8 mouse cellular contexts compared by ENCODE assay signal in genomic region chr8:105900941-105901616, GRCm38 (mm10). TPM values are rescaled to one million over a fixed set of nuclear protein-coding genes. Genes with fewer than 3 reads are reported as not detected.
DNase-seq lines count a peak whose midpoint lies in the region; ATAC-seq lines count a peak whose summit lies in the region.

No protein-coding gene starts in this region.

- peak overlapping the region; percentile 85 for H3K4me3 ChIP-seq in lung, embryonic 16.5 days (ENCODE audit: low read length)
- peak overlapping the region; percentile 88 for H3K4me3 ChIP-seq in brown adipose tissue, adult 24 weeks (ENCODE audit: insufficient read depth, low read depth, low read length)
- peak overlapping the region; percentile 97 for H3K4me3 ChIP-seq in hindbrain, embryonic 12.5 days
- H3K4me3 ChIP-seq in midbrain, embryonic 11.5 days (ENCODE audit: low read depth, low read length) = peak overlapping the region; percentile 90

- intact Hi-C loops in left cerebral cortex, postnatal 25 days (cut with DNase I) = loop anchor here (1.0 kb wide), 1 partner anchor 110 kb away; the partner anchor contains the start of gene Ddx28

- WGBS in lung, embryonic 16.5 days = 28% methylated on average over 16 of the region's 16 CpGs
- WGBS in hindbrain, embryonic 12.5 days = 43% methylated on average over 16 of the region's 16 CpGs
- 42% methylated on average over 16 of the region's 16 CpGs for WGBS in midbrain, embryonic 11.5 days

- no peaks in the 10 kb centered on the region for H3K9me3 ChIP-seq in lung, embryonic 16.5 days (ENCODE audit: control insufficient read depth, low read length)
- no peaks in the 10 kb centered on the region for H3K9me3 ChIP-seq in hindbrain, embryonic 12.5 days (replicated peaks)
- H3K9me3 ChIP-seq in midbrain, embryonic 11.5 days (ENCODE audit: control insufficient read depth, low read length) = no peaks in the 10 kb centered on the region

- H3K9ac ChIP-seq in lung, embryonic 16.5 days (ENCODE audit: low read length) = peak overlapping the region; percentile 97
- peak overlapping the region; percentile 99 for H3K9ac ChIP-seq in hindbrain, embryonic 12.5 days
- H3K9ac ChIP-seq in midbrain, embryonic 11.5 days (ENCODE audit: low read length) = peak overlapping the region; percentile 96

- ATAC-seq in lung, embryonic 16.5 days (ENCODE audit: low read depth) = no peak
- ATAC-seq in hindbrain, embryonic 12.5 days (ENCODE audit: low FRiP score) = no peak; the same call in 1 of the 2 replicates
- ATAC-seq in midbrain, embryonic 11.5 days (ENCODE audit: low FRiP score) = no peak

- H3K4me1 ChIP-seq in lung, embryonic 16.5 days (replicated peaks; ENCODE audit: control insufficient read depth, insufficient read depth, low read length) = peaks cover 7% of the 10 kb centered on the region
- H3K4me1 ChIP-seq in brown adipose tissue, adult 24 weeks (ENCODE audit: control insufficient read depth, insufficient read depth, insufficient read length, low read length) = 0 out of 2 replicates have a peak, but pooled peaks cover 2% of the 10 kb centered on the region
- H3K4me1 ChIP-seq in hindbrain, embryonic 12.5 days = peaks cover 7% of the 10 kb centered on the region
- peaks cover 6% of the 10 kb centered on the region for H3K4me1 ChIP-seq in midbrain, embryonic 11.5 days (ENCODE audit: control insufficient read depth, insufficient read depth, low read length)

- peak overlapping the region; percentile 85 for H3K27ac ChIP-seq in lung, embryonic 16.5 days (ENCODE audit: low read length)
- peak overlapping the region; percentile 78 for H3K27ac ChIP-seq in brown adipose tissue, adult 24 weeks (replicated peaks; ENCODE audit: low read depth, low read length)
- peak overlapping the region; percentile 89 for H3K27ac ChIP-seq in hindbrain, embryonic 12.5 days
- peak overlapping the region; percentile 76; the same call in 1 of the 2 replicates for H3K27ac ChIP-seq in midbrain, embryonic 11.5 days (ENCODE audit: low read depth, low read length)

- DNase-seq in lung, postnatal 10 days = no peak
- no peak for DNase-seq in midbrain, embryonic 11.5 days (ENCODE audit: low spot score, missing footprints)
- no peak for DNase-seq in adrenal gland, postnatal 14 days
- DNase-seq in thymus, postnatal 25 days = no peak
- no peak for DNase-seq in left cerebral cortex, postnatal 25 days (ENCODE audit: low spot score in 2 of 2)

- H3K27me3 ChIP-seq in lung, embryonic 16.5 days (ENCODE audit: control insufficient read depth, insufficient read depth, low read depth, low read length) = no peaks in the 10 kb centered on the region
- no peaks in the 10 kb centered on the region for H3K27me3 ChIP-seq in hindbrain, embryonic 12.5 days
- H3K27me3 ChIP-seq in midbrain, embryonic 11.5 days (ENCODE audit: control insufficient read depth, insufficient read depth, low read length) = no peaks in the 10 kb centered on the region

- H3K4me2 ChIP-seq in lung, embryonic 16.5 days (ENCODE audit: low read depth, low read length) = peak overlapping the region; percentile 79
- H3K4me2 ChIP-seq in hindbrain, embryonic 12.5 days (replicated peaks) = peak overlapping the region; percentile 86
- peak overlapping the region; percentile 84 for H3K4me2 ChIP-seq in midbrain, embryonic 11.5 days

- H3K36me3 ChIP-seq in lung, embryonic 16.5 days (ENCODE audit: control insufficient read depth, insufficient read depth, low read length) = 0 out of 2 replicates have a peak, but pooled peaks cover 2% of the 10 kb centered on the region
- H3K36me3 ChIP-seq in hindbrain, embryonic 12.5 days = no peaks in the 10 kb centered on the region
- H3K36me3 ChIP-seq in midbrain, embryonic 11.5 days (ENCODE audit: control insufficient read depth, insufficient read depth, low read length) = no peaks in the 10 kb centered on the region

RNA-seq across cellular contexts. Expression of gene Pskh1, which starts 0.8 kb away (rescaled TPM):
- polyA plus RNA-seq in lung, embryonic 16.5 days (2015; fragmentation: Nextera tagmentation; extraction: Ambion mirVana) = 34.0 and 34.9 TPM in 2 replicates
- 15.8 and 18.0 TPM in 2 replicates for polyA plus RNA-seq in brown adipose tissue, adult 24 weeks (2012; ENCODE audit: insufficient read depth, insufficient read length, missing spikeins)
- 22.4 and 28.7 TPM in 2 replicates for polyA plus RNA-seq in hindbrain, embryonic 12.5 days (2016; fragmentation: Nextera tagmentation; extraction: Ambion mirVana)
- 11.2 and 13.6 TPM in 2 replicates for polyA plus RNA-seq in midbrain, embryonic 11.5 days (2014; fragmentation: Nextera tagmentation; extraction: Ambion mirVana)
- total RNA-seq in adrenal gland, postnatal 14 days (2021) = 31.0 and 32.2 TPM in 2 replicates
- 1 to 10 TPM; 8.1 to 8.5 TPM for total RNA-seq in left cerebral cortex, postnatal 25 days (2021)

RNA-seq across cellular contexts. Expression of gene Nrn1l, which starts 7.7 kb away (rescaled TPM):
- polyA plus RNA-seq in lung, embryonic 16.5 days (2015; fragmentation: Nextera tagmentation; extraction: Ambion mirVana) = 0.39 and 0.62 TPM in 2 replicates
- polyA plus RNA-seq in brown adipose tissue, adult 24 weeks (2012; ENCODE audit: insufficient read depth, insufficient read length, missing spikeins) = not detected in 2 replicates
- polyA plus RNA-seq in hindbrain, embryonic 12.5 days (2016; fragmentation: Nextera tagmentation; extraction: Ambion mirVana) = 0.56 and 0.63 TPM in 2 replicates
- polyA plus RNA-seq in midbrain, embryonic 11.5 days (2014; fragmentation: Nextera tagmentation; extraction: Ambion mirVana) = 0.29 and 0.40 TPM in 2 replicates
- 1.0 TPM in 1 of 2 replicates, not detected in the other for total RNA-seq in adrenal gland, postnatal 14 days (2021)
- 1 to 10 TPM; 3.1 to 3.2 TPM for total RNA-seq in left cerebral cortex, postnatal 25 days (2021)

RNA-seq across cellular contexts. Expression of gene Edc4, which starts 20.4 kb away (rescaled TPM):
- polyA plus RNA-seq in lung, embryonic 16.5 days (2015; fragmentation: Nextera tagmentation; extraction: Ambion mirVana) = 50.2 and 51.8 TPM in 2 replicates
- polyA plus RNA-seq in brown adipose tissue, adult 24 weeks (2012; ENCODE audit: insufficient read depth, insufficient read length, missing spikeins) = 6.2 and 8.6 TPM in 2 replicates
- polyA plus RNA-seq in hindbrain, embryonic 12.5 days (2016; fragmentation: Nextera tagmentation; extraction: Ambion mirVana) = 69.3 and 72.1 TPM in 2 replicates
- 35.6 TPM in 2 replicates for polyA plus RNA-seq in midbrain, embryonic 11.5 days (2014; fragmentation: Nextera tagmentation; extraction: Ambion mirVana)
- 30.1 and 33.5 TPM in 2 replicates for total RNA-seq in adrenal gland, postnatal 14 days (2021)
- 10 to 100 TPM; 58.1 to 62.9 TPM for total RNA-seq in left cerebral cortex, postnatal 25 days (2021)

RNA-seq across cellular contexts. Expression of gene Ctrl, which starts 32.6 kb away (rescaled TPM):
- 0.77 and 1.2 TPM in 2 replicates for polyA plus RNA-seq in lung, embryonic 16.5 days (2015; fragmentation: Nextera tagmentation; extraction: Ambion mirVana)
- polyA plus RNA-seq in brown adipose tissue, adult 24 weeks (2012; ENCODE audit: insufficient read depth, insufficient read length, missing spikeins) = not detected in 2 replicates
- 2.6 and 2.7 TPM in 2 replicates for polyA plus RNA-seq in hindbrain, embryonic 12.5 days (2016; fragmentation: Nextera tagmentation; extraction: Ambion mirVana)
- polyA plus RNA-seq in midbrain, embryonic 11.5 days (2014; fragmentation: Nextera tagmentation; extraction: Ambion mirVana) = 0.61 and 1.9 TPM in 2 replicates
- total RNA-seq in adrenal gland, postnatal 14 days (2021) = 0.59 TPM in 1 of 2 replicates, not detected in the other
- total RNA-seq in left cerebral cortex, postnatal 25 days (2021) = under 1 TPM; 0.85 to 0.96 TPM

RNA-seq across cellular contexts. Expression of gene Psmb10, which starts 37.2 kb away (rescaled TPM):
- polyA plus RNA-seq in lung, embryonic 16.5 days (2015; fragmentation: Nextera tagmentation; extraction: Ambion mirVana) = 39.7 and 56.6 TPM in 2 replicates
- 50.1 and 59.6 TPM in 2 replicates for polyA plus RNA-seq in brown adipose tissue, adult 24 weeks (2012; ENCODE audit: insufficient read depth, insufficient read length, missing spikeins)
- 27.3 and 30.2 TPM in 2 replicates for polyA plus RNA-seq in hindbrain, embryonic 12.5 days (2016; fragmentation: Nextera tagmentation; extraction: Ambion mirVana)
- 22.5 and 26.9 TPM in 2 replicates for polyA plus RNA-seq in midbrain, embryonic 11.5 days (2014; fragmentation: Nextera tagmentation; extraction: Ambion mirVana)
- 49.2 and 65.5 TPM in 2 replicates for total RNA-seq in adrenal gland, postnatal 14 days (2021)
- total RNA-seq in left cerebral cortex, postnatal 25 days (2021) = 10 to 100 TPM; 84.9 to 92.0 TPM
